Mouse (Mus musculus) heart, postnatal 0 days (tissue): ENCODE results near the gene Trmt11.

ENCODE experiments used
- CTCF ChIP-seq: IDR thresholded peaks from 2 replicates; pipeline ENCODE4 v1.5.1; 2016; ENCODE audit warnings: antibody characterized with exemption, control low read depth, low read depth
- EP300 ChIP-seq: IDR thresholded peaks from 2 replicates; pipeline ENCODE4 v1.6.1; 2016; ENCODE audit warnings: antibody characterized with exemption, low read depth

- TF ChIP-seq CTCF (no peak), EP300 (no peak)
These were observed 73.4 kb downstream of the Trmt11 start for GRCm38 (mm10) chr10:30527122-30527521.
